Mouse (Mus musculus) megakaryocyte, embryonic 14.5 days (primary cell): ENCODE results near the gene Cep63.

Experiments
- FLI1 ChIP-seq: IDR thresholded peaks from 2 replicates; pipeline ENCODE4 v1.6.1; 2012; ENCODE audit warnings: low read length, inconsistent platforms, mixed read lengths
- GATA1 ChIP-seq: IDR thresholded peaks from 3 replicates; pipeline ENCODE4 v1.6.1; 2012; ENCODE audit warnings: mixed read lengths, low read length, inconsistent platforms, borderline replicate concordance

DNA sequence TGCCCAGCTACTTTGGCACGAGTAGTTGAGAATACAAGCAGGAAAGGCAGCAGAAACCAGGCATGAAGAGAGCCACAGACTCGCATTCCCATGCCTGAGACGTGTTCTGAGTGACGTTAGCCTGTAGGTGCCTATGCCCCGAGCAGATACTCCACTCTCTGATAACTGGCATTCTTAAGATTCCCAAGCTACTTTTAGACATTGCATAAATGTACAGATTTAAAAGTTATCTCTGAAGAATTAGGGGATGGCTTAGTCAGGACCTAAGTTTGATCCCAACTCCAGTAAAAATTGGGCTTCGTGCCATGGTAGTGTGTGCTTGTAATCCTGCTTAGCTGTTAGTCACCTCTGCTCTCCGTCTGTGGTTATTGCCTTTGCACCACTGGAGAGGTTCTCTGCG lies 8.1 kb upstream of the Cep63 start:
- TF ChIP-seq GATA1 (no peak), FLI1 (no peak)
